ENCODE assay signal across 26 mouse cellular contexts in genomic region chr6:86900546-86900945, GRCm38 (mm10). TPM values are rescaled to one million over a fixed set of nuclear protein-coding genes. Genes with fewer than 3 reads are reported as not detected.
A peak's percentile ranks its signal among the peaks of the same experiment; 100 is the strongest.
DNase-seq lines count a peak whose midpoint lies in the region; ATAC-seq and TF ChIP-seq lines count a peak whose summit lies in the region.
"Had no signal": no experiment of that assay in that cellular context is flagged by ENCODE, and none has a peak within 500 bp of the region (broad histone marks: within the 10 kb centered on the region; RNA-seq: fewer than 3 reads in every experiment).

No protein-coding gene starts in this region.

- no peak for ATAC-seq in CD4-positive, CD25-positive, alpha-beta regulatory T cell, adult 4 months
- ATAC-seq: forebrain, embryonic 14.5 days; intestine, embryonic 15.5 days; midbrain, embryonic 15.5 days had no signal

- TF ChIP-seq POLR2A in lung, adult 2 months (IDR thresholded peaks at IDR 0.05; ENCODE audit: borderline replicate concordance, extremely low read depth, low read depth, low read length) = no peak

- H3K4me3 ChIP-seq in layer of hippocampus, adult 2 months = no peak overlapping the region
- H3K4me3 ChIP-seq in lung, adult 2 months (replicated peaks; ENCODE audit: extremely low read depth, low read depth, low read length) = no peak overlapping the region
- H3K4me3 ChIP-seq: hindbrain, embryonic 13.5 days; intestine, embryonic 15.5 days; midbrain, embryonic 10.5 days; midbrain, embryonic 15.5 days; stomach, embryonic 15.5 days had no signal

- 71% methylated on average over 3 of the region's 3 CpGs for WGBS in lung, adult 2 months

- peak overlapping the region; percentile 51; the same call in 1 of the 2 replicates for H3K27ac ChIP-seq in layer of hippocampus, adult 2 months
- H3K27ac ChIP-seq: hindbrain, embryonic 13.5 days; intestine, embryonic 15.5 days; kidney, postnatal 0 days; liver, embryonic 14.5 days; midbrain, embryonic 10.5 days; midbrain, embryonic 15.5 days; stomach, embryonic 15.5 days had no signal

- no peak for TF ChIP-seq CTCF in layer of hippocampus, adult 2 months (conservative IDR thresholded peaks at IDR 0.05)
- no peak for TF ChIP-seq CTCF in lung, adult 2 months (IDR thresholded peaks at IDR 0.05; ENCODE audit: insufficient read depth, low read length)

- peaks cover 9% of the 10 kb centered on the region for H3K4me1 ChIP-seq in lung, adult 2 months (ENCODE audit: control insufficient read depth, insufficient read depth, low read length)
- H3K4me1 ChIP-seq: hindbrain, embryonic 13.5 days; intestine, embryonic 15.5 days; midbrain, embryonic 10.5 days; midbrain, embryonic 15.5 days; stomach, embryonic 15.5 days had no signal

- DNase-seq in CD4-positive, CD25-positive, alpha-beta regulatory T cell, adult 2 months (ENCODE audit: low read depth, low spot score) = peak; percentile 28
- DNase-seq in layer of hippocampus, adult 2 months (ENCODE audit: low spot score in 2 of 2) = no peak
- no peak for DNase-seq in layer of hippocampus, adult 18-20 months (ENCODE audit: low spot score in 2 of 2)
- peak; percentile 43 for DNase-seq in T-cell, adult 2 months (ENCODE audit: low spot score)
- peak; percentile 25 for DNase-seq in naive thymus-derived CD4-positive, alpha-beta T cell, adult 2 months (ENCODE audit: low read depth)
- DNase-seq in adrenal gland, postnatal 14 days = no peak
- DNase-seq in lung, adult 2 months = no peak
- DNase-seq: cerebellum, adult 8-10 months; cerebellum, postnatal 25 days; heart, postnatal 4 days; kidney, adult 8-10 months; kidney, postnatal 4 days; layer of hippocampus, adult 9-11 months; liver; lung, embryonic 14.5 days; lung, postnatal 14 days; right cerebral cortex, postnatal 25 days had no signal

RNA-seq across cellular contexts. Expression of gene Aak1, which starts 51.2 kb away (rescaled TPM):
- 10 to 100 TPM; 22.8 to 29.2 TPM for polyA plus RNA-seq in CD4-positive, CD25-positive, alpha-beta regulatory T cell, adult 4 months (2017; shearing (Covaris generic))
- total RNA-seq in layer of hippocampus, adult 2 months (2021) = 100 to 1,000 TPM; 445 to 462 TPM
- total RNA-seq in layer of hippocampus, adult 18-20 months (2021) = 100 to 1,000 TPM; 414 to 457 TPM
- 81.9 and 88.8 TPM in 2 replicates for total RNA-seq in adrenal gland, postnatal 14 days (2021)
- polyA plus RNA-seq in lung, adult 2 months (2012; rRNA removed) = 17.7 and 23.0 TPM in 2 replicates

Comparison
In these comparisons a context has a peak if more than half of its experiments do, and no peak if none do; other contexts are left out.
1. DNase-seq: peak in CD4-positive, CD25-positive, alpha-beta regulatory T cell, adult 2 months (single experiment), T-cell, adult 2 months (single experiment) and naive thymus-derived CD4-positive, alpha-beta T cell, adult 2 months (single experiment); none in layer of hippocampus, adult 2 months (0 of 2), layer of hippocampus, adult 18-20 months (0 of 2), adrenal gland, postnatal 14 days (single experiment) and lung, adult 2 months (single experiment).